Mouse (Mus musculus): Measurements from ENCODE around the gene Tjp1. TPM values are rescaled to one million over a fixed set of nuclear protein-coding genes. Genes with fewer than 3 reads are reported as not detected.

Gene Tjp1
- total RNA-seq, 2 experiments from 2014 or later = 97.0 to 117 TPM

DNA sequence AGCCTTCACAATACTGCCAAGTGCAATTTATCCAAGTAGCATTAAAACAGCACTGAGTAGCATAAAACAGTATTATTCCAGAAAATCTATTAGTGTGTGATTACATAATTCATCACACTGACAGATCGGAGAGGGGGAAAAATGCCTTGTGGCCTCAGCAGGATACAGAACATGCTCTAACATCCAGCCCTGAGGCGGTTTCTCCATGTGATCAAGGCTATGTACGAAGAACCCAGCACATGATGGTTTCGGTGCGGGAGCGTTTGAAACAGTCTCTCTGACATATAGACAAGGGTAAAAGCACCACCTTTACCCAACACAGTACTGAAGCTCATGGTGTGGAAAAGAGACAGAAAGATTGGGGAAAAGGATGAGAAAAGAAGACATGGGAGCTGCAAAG, 38.4 kb downstream of the Tjp1 start:
- no peak for DNase-seq

- peak; percentile 59 for DNase-seq
These were observed 41.3 kb downstream of the Tjp1 start for GRCm38 (mm10) chr7:65486259-65486681.

DNA sequence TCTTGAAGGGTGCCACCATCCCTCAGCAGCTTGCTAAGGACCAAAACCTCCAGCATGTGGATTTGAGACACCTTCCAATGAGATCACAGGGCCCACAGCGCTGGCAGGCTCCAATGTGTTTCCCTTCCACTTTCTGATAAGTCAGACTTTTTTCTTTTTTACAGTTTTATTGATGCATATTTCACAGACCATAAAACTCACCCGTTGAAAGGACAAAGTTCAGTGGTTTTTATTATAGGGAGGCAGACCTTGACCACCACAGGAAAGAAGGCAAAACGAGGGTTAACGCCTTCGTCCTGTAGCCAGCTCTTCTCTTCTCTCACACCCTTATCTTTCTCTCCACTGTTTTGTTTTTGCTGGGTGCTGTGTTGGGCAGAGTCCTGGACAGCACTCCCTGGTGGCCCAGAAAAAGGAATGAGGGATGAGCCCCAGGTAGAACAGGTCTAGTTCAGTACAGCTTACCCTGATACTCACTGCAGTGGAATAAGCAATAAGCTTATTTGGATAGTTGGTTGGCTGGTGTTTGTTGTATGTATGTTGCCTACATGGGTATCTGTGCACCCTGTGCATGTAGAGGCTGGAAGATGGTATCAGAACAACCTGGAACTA, 43.3 kb downstream of the Tjp1 start:
- no peak for DNase-seq

DNA sequence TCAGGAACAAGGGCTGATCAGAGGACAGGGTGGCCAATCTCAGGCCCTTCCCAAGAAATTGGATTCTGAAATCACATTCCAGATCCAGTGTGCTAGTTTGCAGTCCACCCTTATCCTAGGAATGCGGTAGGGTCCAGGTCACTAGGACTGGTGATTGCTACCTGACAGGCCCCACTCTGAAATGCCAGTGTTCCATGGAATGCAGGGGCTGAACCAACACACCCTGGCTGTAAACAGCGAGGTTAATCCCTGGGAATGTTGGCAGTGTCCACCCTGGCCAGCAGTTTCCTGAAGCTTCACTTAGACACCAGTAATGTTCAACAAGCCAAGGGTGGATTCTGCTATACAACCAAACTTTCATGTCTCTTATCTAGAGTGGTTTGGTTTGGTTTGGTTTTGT, 45.4 kb downstream of the Tjp1 start:
- DNase-seq = no peak

- DNase-seq = no peak
These were observed 55.5 kb downstream of the Tjp1 start for GRCm38 (mm10) chr7:65472048-65472447.

GRCm38 (mm10) chr7:65471406-65471805, 56.2 kb downstream of the Tjp1 start:
- DNase-seq = no peak

- no peak for DNase-seq
These were observed 57.4 kb downstream of the Tjp1 start for GRCm38 (mm10) chr7:65470214-65470613.

- peak; percentile 60 for DNase-seq
These were observed 57.9 kb downstream of the Tjp1 start for GRCm38 (mm10) chr7:65469666-65470065.

DNA sequence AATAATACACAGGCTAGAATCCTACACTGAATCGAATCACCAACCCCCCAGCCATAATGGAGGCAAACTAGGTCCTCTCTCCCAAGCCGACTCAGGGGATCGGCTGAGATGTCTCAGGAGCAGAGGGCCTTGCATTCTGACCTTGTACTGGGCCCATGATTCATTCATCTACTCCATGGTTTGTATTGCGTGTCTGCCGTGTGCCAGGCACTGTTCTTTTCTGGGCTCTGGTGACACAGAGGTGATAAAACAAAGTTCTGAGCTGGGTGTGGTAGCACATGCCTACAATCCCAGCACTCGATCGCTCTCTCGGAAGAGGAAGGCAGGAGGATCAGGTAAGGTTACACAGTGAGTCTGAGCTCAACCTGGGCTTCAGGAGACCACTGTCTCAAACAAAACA, 59.4 kb downstream of the Tjp1 start:
- DNase-seq = peak; percentile 39

DNA sequence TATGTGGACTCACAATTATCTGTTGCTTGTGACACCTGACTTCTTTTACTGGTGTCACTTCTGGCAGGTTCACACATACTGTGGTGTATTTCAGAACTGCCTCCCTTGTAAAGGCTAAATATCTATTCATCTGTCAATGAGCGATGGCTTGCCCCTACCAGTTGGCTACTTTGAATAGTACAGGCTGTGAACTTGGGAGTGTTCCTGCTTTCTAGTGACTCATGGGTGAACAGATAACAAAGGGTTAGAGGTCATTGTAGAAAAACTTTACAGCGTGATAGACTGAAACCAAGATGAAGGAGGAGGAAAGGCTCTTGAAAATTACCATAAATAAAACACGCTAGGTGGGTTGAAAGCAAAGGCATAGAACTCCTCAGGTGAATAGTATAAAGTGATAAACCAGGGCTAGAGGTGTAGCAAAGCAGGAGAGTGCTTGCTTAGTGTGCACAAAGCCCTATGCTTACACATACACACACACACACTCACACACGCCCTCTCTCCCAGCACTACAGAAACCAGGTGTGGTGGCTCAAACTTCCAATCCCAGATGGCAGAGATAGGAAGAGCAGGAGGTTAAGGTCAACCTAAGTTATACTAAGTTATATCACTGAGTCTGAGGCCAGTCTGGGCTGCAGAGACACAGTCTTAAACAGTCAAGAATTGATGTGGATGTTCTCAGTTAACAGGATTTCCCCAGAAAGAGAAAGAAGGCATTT, 60.1 kb downstream of the Tjp1 start:
- no peak for DNase-seq

GRCm38 (mm10) chr7:65466137-65466536, 61.4 kb downstream of the Tjp1 start:
- DNase-seq = no peak

DNA sequence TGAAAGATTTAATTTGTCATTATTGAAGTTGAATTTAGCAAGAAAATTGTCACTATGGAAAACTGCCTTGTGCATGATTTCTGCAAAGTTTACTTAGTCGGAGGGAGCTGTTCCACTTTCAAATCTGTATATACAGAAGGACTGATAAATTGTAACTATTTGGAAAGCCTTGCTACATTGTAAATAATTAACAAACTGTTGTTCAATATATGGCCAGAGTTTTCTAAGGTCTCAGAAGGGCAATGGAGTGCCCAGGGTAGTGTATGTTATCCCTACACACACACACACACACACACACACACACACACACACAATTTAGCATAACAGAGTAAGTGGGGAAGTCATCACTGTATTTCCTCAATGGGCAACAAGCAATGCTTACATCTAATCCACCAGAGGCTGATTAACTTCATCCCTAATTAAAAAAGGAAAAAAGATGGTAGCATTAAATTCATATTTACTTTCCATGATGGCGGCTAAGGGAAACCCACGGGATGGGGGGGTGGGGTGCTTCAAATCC, 63.0 kb downstream of the Tjp1 start:
- no peak for DNase-seq

- DNase-seq = no peak
These were observed 64.1 kb downstream of the Tjp1 start for GRCm38 (mm10) chr7:65463438-65463837.

GRCm38 (mm10) chr7:65461412-65461811, 66.2 kb downstream of the Tjp1 start:
- DNase-seq = no peak

GRCm38 (mm10) chr7:65460196-65460595, 67.4 kb downstream of the Tjp1 start:
- DNase-seq = no peak

DNA sequence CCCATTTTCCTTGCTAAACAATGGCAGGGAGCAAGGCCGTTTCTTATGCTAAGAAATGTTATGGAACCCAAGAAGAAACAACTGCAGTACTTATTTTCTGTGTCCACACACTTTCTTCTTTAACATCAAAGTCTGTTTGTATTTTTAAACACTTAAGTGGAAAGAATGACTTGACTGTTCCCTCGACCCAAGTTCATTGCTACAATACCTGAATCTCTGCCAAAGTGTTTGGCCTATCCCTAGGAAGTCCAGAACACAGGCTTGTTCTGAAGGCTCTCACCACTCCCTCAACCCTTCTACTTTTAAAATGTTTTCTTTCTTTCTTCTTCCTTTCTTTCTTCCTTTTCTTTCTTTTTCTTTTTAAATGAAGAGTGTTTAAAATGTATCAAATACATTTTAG, 71.5 kb downstream of the Tjp1 start:
- DNase-seq = no peak

GRCm38 (mm10) chr7:65455208-65455607, 72.4 kb downstream of the Tjp1 start:
- no peak for DNase-seq

DNA sequence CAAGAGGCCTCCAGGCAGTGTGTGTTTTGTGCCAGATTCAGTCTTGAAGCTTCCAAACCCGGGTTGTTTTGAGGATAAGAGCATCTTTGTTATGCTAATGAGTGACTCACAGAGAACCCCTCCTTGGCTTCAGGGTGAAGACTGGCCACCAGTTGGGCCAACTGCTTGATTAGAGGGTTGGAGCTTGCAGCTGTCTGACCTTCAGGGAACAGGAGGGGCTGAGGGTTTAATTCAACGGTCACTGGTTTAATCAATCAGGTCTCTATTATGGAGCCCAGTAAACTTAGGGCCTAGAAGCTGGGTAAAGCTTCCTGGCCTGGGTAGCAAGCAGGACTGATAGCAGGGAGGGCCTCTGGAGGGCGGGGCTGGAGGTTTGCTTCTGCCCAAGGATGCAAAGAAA, 73.3 kb downstream of the Tjp1 start:
- DNase-seq = no peak

DNA sequence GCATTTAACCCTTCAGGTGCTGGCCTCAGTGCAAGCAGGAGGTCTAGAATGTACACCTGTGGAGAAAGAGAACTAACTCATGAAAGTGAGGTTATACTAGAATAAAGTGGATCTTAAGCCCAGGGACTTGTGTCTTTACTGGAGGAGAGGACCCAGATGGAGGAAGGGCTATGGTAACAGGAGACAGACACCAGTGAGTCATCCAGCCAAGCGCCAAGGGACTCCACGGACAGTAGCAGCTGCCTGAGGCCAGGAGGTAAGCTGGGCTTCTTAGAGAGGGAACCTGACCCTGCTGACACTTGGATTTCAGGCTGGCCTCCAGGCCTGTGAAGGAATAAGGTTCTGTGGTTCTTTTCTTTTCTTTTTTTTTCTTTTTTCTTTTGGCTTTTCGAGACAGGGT, 75.3 kb downstream of the Tjp1 start:
- DNase-seq = no peak

GRCm38 (mm10) chr7:65450158-65450557, 77.4 kb downstream of the Tjp1 start:
- no peak for DNase-seq

DNA sequence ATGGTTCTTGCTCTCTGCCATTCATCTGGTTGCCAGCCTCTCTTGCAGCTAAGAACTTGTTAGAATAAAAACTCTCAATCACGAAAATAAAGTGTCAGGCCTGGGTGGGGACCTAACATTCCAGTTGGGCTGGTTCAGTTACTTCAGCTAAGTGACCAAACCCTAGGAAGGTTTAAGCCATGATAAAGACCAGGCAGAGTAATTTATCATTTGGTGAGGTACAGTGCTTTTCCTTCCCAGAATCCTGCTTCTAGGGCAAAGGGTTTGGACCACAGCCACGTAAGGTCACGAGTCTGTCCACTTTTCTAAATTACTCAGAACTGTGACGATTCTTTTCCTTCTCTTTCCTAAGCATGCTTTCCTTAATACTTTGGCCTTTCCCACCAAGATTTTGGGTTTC, 86.1 kb downstream of the Tjp1 start:
- peak; percentile 59 for DNase-seq

DNA sequence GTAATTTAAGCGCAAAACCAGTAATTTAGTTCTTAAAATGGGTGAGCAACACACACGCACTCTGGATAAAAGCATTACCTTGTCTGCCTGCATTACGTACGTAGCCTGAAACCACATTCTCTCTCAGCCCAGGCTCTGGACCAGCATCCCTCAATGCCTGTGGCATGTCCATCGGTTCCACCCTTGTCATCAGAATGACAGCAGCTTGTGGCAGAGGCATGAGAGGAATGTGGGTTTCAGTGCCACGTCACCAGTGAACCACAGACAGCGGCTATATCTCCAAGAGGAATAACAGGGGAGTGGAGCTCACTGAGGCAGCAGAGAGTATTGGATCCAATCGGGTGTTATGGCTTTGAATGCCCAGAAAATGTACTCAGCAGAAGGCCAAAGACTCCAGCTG, 88.1 kb downstream of the Tjp1 start:
- no peak for DNase-seq

- no peak for DNase-seq
These were observed 89.4 kb downstream of the Tjp1 start for GRCm38 (mm10) chr7:65438146-65438545.

- no peak for DNase-seq
These were observed 90.7 kb downstream of the Tjp1 start for GRCm38 (mm10) chr7:65436921-65437320.
